Mouse (Mus musculus) liver, postnatal 0 days (tissue): ENCODE measurements around the gene Adamtsl3. TPM values are rescaled to one million over a fixed set of nuclear protein-coding genes. Genes with fewer than 3 reads are reported as not detected.

ENCODE experiments used
- ATAC-seq: fragments of 200-750 bp; cut with Nextera tagmentation; 2 replicates; pipeline ENCODE4 v1.8.0; 2017; ENCODE audit warnings: mild to moderate bottlenecking, moderate library complexity
- DNase-seq: peaks from one replicate; pipeline ENCODE4 v3.0.0-alpha.2; 2016
- H3K27ac ChIP-seq: fragments of 300-500 bp; sonication (generic); 2 replicates; pipeline ENCODE4 v1.5.1; 2014; ENCODE audit warnings: antibody characterized with exemption, moderate library complexity, mild to moderate bottlenecking, low read depth
- H3K27me3 ChIP-seq: fragments of 300-500 bp; sonication (generic); 2 replicates; pipeline ENCODE4 v1.6.1; 2014; ENCODE audit warnings: low read length, control low read depth, mixed read lengths; ENCODE audit not compliant: insufficient read depth
- H3K36me3 ChIP-seq: fragments of 300-500 bp; sonication (generic); replicated peaks from 2 replicates; pipeline ENCODE4 v1.6.1; 2014; ENCODE audit warnings: mild to moderate bottlenecking, control low read depth, low read length, moderate library complexity, mixed read lengths; ENCODE audit not compliant: insufficient read depth
- H3K4me1 ChIP-seq: fragments of 300-500 bp; sonication (generic); 2 replicates; pipeline ENCODE4 v1.6.1; 2014; ENCODE audit warnings: antibody characterized with exemption, mild to moderate bottlenecking, control low read depth; ENCODE audit not compliant: insufficient read depth
- H3K4me2 ChIP-seq: fragments of 300-500 bp; sonication (generic); 2 replicates; pipeline ENCODE4 v1.6.1; 2014; ENCODE audit warnings: low read depth, mild to moderate bottlenecking, low read length, moderate library complexity, mixed read lengths
- H3K4me3 ChIP-seq: fragments of 300-500 bp; sonication (generic); 2 replicates; pipeline ENCODE4 v1.5.1; 2014; ENCODE audit warnings: low read depth, low read length
- H3K9ac ChIP-seq: fragments of 300-500 bp; sonication (generic); replicated peaks from 2 replicates; pipeline ENCODE4 v1.6.1; 2014; ENCODE audit warnings: mild to moderate bottlenecking, moderate library complexity
- H3K9me3 ChIP-seq: fragments of 300-500 bp; sonication (generic); 2 replicates; pipeline ENCODE4 v1.6.1; 2016; ENCODE audit warnings: mild to moderate bottlenecking, control low read depth, low read length, mixed read lengths
- CTCF ChIP-seq: sonication (generic); IDR thresholded peaks from 2 replicates; pipeline ENCODE4 v1.5.1; 2016; ENCODE audit warnings: antibody characterized with exemption, low read depth
- EP300 ChIP-seq: IDR thresholded peaks from 2 replicates; pipeline ENCODE4 v1.6.1; 2016; ENCODE audit warnings: antibody characterized with exemption, low read depth, mild to moderate bottlenecking
- WGBS: fragments of 180-500 bp; shearing (Covaris S2); extraction: QIAGEN DNeasy Blood & Tissue Kit; methylation state at CpG from one replicate; pipeline ENCODE4 v1.1.7; 2014; ENCODE audit not compliant: insufficient replicate concordance; 5-methylcytosine and 5-hydroxymethylcytosine counted together
- polyA plus RNA-seq: library from polyadenylated mRNA; unstranded; fragments of >200 nt; fragmentation: Nextera tagmentation; extraction: Ambion mirVana; gene quantifications from 2 replicates; pipeline ENCODE4 v1.2.1, GENCODE M21; 2015

Gene Adamtsl3
- polyA plus RNA-seq, 1 experiment from 2014 or later = 0.09 TPM

DNA sequence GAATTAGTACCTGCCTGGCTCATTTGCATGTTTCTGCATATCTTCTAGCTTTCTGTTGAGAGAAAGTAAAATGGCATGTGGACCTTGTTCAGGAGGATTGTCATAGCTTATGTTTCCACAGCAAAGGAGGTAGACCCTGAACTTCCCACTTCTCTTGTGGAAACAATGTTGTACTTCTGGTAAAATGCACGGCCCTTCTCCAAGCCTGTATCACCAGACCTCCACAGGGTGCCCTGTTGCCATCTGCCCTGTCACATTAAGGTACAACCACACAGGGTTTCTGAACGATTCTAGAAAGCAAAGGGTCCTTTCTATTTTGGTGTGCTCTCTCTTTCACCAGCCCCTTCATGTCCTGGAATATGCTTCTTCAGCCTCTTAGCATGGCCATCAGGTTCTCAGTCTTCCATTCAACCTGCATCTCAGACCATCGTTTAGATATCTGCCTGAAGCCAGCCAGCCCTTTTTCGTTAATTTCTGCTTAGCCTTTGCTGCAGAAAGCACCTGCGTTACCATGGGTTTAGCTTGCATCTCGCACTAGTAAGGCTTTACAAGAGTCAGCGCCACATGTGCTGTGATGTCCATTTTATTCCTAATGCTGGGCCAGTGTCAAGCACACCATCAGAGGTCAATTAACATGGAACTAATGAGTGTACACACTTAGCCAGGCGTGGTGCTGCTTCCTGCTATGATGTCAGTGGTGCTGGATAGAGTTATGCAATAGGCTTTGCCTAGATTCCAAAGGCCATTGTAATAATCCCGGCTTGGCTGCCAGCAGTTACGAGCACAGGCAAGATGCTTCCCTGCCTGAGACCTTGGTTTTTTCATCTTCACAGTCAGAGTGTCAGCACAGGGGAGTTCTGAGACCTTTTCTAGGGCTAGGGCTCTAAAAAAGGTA lies 143.6 kb downstream of the Adamtsl3 start:
- Histone ChIP-seq H3K27ac (no peak overlapping the region), H3K4me3 (no peak overlapping the region), H3K4me1 (no peaks in the 10 kb centered on the region), H3K27me3 (no peaks in the 10 kb centered on the region), H3K36me3 (no peaks in the 10 kb centered on the region), H3K9ac (no peak overlapping the region), H3K4me2 (no peak overlapping the region), H3K9me3 (no peaks in the 10 kb centered on the region)
- no peak for TF ChIP-seq EP300
- no peak for TF ChIP-seq CTCF
- WGBS = 65% methylated on average over 10 of the region's 10 CpGs
- DNase-seq (no peak), ATAC-seq (no peak)

DNA sequence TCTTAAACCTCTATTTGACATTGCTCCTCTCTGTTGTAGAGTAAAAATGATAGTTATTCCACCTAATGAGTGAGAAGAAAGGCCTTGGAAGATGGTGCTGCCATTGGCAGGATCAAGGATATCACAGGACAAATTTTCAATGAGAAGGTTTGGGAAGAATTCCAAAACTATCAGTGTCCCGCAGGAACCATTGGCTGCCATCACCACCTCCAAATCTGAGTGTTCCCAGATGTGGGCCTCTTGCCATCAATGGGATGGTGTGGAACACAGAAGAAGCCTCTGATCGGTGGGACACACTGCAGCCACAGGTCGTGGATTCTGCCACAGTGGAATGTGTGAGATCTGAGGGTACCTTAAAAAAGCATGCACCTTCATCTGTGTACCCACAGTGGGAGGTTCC lies 147.9 kb downstream of the Adamtsl3 start:
- Histone ChIP-seq H3K4me3 (no peak overlapping the region), H3K9me3 (no peaks in the 10 kb centered on the region), H3K27me3 (no peaks in the 10 kb centered on the region), H3K9ac (no peak overlapping the region), H3K4me2 (no peak overlapping the region), H3K27ac (no peak overlapping the region), H3K4me1 (no peaks in the 10 kb centered on the region), H3K36me3 (no peaks in the 10 kb centered on the region)
- 72% methylated on average over 3 of the region's 3 CpGs for WGBS
- DNase-seq (no peak), ATAC-seq (no peak)
- no peak for TF ChIP-seq CTCF

DNA sequence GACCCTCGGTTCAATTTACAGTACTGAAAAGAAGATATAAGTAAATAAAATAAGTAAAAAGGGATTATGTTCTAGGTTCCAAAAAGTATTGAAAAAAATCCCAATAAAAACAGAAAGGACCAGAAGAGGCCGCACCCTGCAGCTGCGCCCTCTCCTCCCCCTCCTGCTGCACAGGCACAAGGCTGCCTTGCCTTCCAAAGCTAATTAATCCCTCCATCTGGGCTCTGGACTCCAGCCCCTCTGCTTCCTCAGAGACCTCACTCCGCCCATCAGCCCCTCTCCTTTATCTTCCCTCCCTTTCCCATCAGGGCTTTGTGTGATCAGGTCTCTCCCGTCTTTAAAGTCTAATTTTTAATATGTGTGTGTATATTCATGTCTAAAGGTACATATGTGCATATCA lies 149.3 kb downstream of the Adamtsl3 start:
- no peak for DNase-seq
- Histone ChIP-seq H3K27ac (no peak overlapping the region), H3K9ac (no peak overlapping the region), H3K36me3 (no peaks in the 10 kb centered on the region), H3K4me3 (no peak overlapping the region), H3K9me3 (no peaks in the 10 kb centered on the region), H3K4me2 (no peak overlapping the region), H3K27me3 (no peaks in the 10 kb centered on the region), H3K4me1 (no peaks in the 10 kb centered on the region)
- ATAC-seq = no peak
- TF ChIP-seq CTCF = no peak
- no peak for TF ChIP-seq EP300
- 69% methylated on average over 5 of the region's 5 CpGs for WGBS

DNA sequence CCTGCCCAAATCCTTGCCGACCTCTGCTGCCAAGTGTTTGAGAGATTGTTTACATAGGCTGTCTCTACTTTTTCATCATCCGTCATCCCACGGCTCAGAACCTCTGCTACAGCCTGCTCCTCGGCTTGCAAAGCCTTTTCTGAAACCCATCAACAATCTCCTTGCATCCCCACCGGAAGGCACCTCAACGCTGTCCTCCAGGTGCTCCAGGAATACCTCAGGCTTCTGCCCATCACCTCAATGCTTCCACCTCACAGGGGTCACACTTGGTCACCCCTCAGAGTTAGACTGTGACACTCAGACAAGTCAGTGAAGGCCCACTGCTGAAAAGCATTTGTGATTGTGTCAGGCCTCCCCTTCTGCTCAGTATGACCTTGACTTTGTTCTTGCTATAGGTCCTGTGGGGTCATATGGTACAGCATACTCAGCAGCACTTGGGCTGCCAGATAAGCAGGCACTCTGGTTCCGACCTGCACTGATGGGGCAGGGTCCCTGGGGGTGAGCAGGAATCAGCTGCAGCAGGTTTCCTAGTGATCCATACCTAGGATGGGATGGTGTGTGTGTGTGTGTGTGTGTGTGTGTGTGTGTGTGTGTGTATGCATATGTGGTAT lies 150.0 kb downstream of the Adamtsl3 start:
- Histone ChIP-seq H3K36me3 (no peaks in the 10 kb centered on the region), H3K9ac (no peak overlapping the region), H3K27ac (no peak overlapping the region), H3K27me3 (no peaks in the 10 kb centered on the region), H3K4me3 (no peak overlapping the region), H3K4me1 (no peaks in the 10 kb centered on the region), H3K9me3 (no peaks in the 10 kb centered on the region), H3K4me2 (no peak overlapping the region)
- 57% methylated on average over 7 of the region's 7 CpGs for WGBS
- no peak for ATAC-seq
- TF ChIP-seq CTCF (no peak), EP300 (no peak)
- DNase-seq = no peak

DNA sequence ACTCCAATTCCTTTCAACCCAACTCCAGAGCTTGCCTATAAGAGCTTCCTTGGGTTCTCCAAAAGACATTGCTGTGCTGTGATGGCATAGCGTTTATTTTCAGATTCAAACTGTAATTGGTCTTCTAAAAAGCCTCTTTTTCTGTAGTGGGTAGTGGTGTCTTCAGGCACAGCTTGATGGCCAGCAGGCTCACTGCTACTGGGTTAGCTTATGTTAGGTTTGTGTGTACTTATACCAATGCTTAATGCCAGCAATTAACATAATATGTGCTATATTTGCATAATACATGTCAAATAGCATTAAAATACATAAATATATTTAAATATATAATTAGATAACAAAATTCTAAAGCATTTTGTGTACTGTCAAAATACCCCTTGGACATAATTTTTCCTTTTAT lies 155.5 kb downstream of the Adamtsl3 start:
- H3K4me2 ChIP-seq = no peak overlapping the region
- H3K9me3 ChIP-seq = no peaks in the 10 kb centered on the region
- H3K27me3 ChIP-seq = no peaks in the 10 kb centered on the region
- no peak overlapping the region for H3K9ac ChIP-seq
- no peaks in the 10 kb centered on the region for H3K4me1 ChIP-seq
- DNase-seq (no peak), ATAC-seq (no peak)
- H3K36me3 ChIP-seq = no peaks in the 10 kb centered on the region
- no peak overlapping the region for H3K27ac ChIP-seq
- WGBS = 63% methylated on average over 1 of the region's 1 CpGs
- TF ChIP-seq CTCF = no peak
- TF ChIP-seq EP300 = no peak
- no peak overlapping the region for H3K4me3 ChIP-seq

DNA sequence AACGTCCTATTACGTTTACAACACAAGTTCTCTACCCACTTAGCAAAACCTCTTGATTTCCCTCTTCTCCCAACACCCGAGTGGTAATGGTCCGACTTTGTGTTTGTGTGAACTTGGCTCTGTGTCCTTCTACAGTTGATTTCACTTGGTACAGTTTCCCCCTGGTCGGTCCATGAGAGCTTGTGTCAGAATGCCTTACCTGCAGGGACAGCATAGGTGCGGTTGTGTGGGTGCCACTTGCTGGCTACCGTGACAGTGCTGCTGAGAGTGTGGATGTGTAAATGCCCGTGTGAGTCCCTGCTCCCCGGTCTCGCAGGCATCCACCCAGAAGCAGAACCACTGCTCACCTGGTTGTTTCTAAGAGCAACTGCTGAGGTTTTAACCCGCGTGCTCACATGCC lies 157.4 kb downstream of the Adamtsl3 start:
- Histone ChIP-seq H3K27me3 (no peaks in the 10 kb centered on the region), H3K36me3 (no peaks in the 10 kb centered on the region), H3K4me1 (no peaks in the 10 kb centered on the region), H3K4me3 (no peak overlapping the region), H3K27ac (no peak overlapping the region), H3K4me2 (no peak overlapping the region), H3K9me3 (no peaks in the 10 kb centered on the region), H3K9ac (no peak overlapping the region)
- no peak for DNase-seq
- no peak for TF ChIP-seq EP300
- ATAC-seq = no peak
- WGBS = 81% methylated on average over 12 of the region's 12 CpGs
